Mouse (Mus musculus): ENCODE data around the gene Snrk.

GRCm38 (mm10) chr9:122169901-122170300 is 52.8 kb downstream of the Snrk start:
- no peak for TF ChIP-seq CTCF (IDR thresholded peaks at IDR 0.05; ENCODE audit: borderline replicate concordance, insufficient read depth, low read length)
- no peak for TF ChIP-seq POLR2A (IDR thresholded peaks at IDR 0.05; ENCODE audit: low read depth, low read length)
